Mouse (Mus musculus): ENCODE data around the gene Tesmin.

DNA sequence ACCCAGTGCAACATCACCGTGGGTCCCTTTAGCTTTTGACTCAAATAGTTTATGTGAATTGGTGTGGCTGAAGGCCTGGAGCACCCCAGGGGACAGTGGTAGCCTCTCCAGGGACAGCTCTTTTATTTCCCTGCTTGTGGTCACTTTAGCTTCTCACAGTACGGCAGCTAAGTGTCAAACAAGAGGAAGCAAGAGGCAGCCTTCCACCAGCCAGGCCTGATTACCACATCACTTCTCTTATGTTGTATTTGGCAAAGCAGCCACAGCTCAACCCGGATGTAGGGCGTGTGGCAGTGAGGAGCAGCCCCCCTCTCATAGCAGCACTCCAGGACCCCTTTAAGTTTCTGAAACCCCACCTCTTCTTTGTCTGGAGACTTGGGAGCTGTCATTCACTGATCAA, 34.3 kb downstream of the Tesmin start:
- TF ChIP-seq CTCF (IDR thresholded peaks at IDR 0.05; ENCODE audit: control insufficient read depth, insufficient read depth, insufficient read length) (no peak), CEBPB (IDR thresholded peaks at IDR 0.05; ENCODE audit: low read depth) (no peak), USF1 (IDR thresholded peaks at IDR 0.05; ENCODE audit: low read depth) (no peak), MYOG (IDR thresholded peaks at IDR 0.05; ENCODE audit: control insufficient read depth, extremely low read depth, insufficient read length) (no peak), MAX (IDR thresholded peaks at IDR 0.05) (no peak)

Data from C2C12 (cell line).